Mouse (Mus musculus): ENCODE measurements at regions not wholly inside any gene's neighbourhood (a gene's known extent, or its start where the extent isn't known, plus 50 kb on each side); places are given as distances from the start of the nearest gene placed in this dataset.
A peak's percentile ranks its signal among the peaks of the same experiment; 100 is the strongest.

- no peak for DNase-seq (ENCODE audit: low spot score in 2 of 2)
Measured at GRCm38 (mm10) chr8:115481136-115481535, 226.5 kb downstream of the Maf start.

- DNase-seq (ENCODE audit: low spot score in 2 of 2), result no peak
Measured at GRCm38 (mm10) chr8:115478406-115479060, 229.1 kb downstream of the Maf start.

- DNase-seq (ENCODE audit: low spot score in 2 of 2), result no peak
Measured at GRCm38 (mm10) chr8:115476071-115476470, 231.5 kb downstream of the Maf start.

- no peak for DNase-seq (ENCODE audit: low spot score in 2 of 2)
Measured at GRCm38 (mm10) chr8:115475156-115475555, 232.4 kb downstream of the Maf start.

GRCm38 (mm10) chr8:115473974-115474373 lies 233.6 kb downstream of the Maf start:
- no peak for DNase-seq (ENCODE audit: low spot score in 2 of 2)

- peak in 1 of 2 experiments; percentile 23 for DNase-seq (ENCODE audit: low spot score in 2 of 2)
Measured at GRCm38 (mm10) chr8:115466553-115466952, 241.0 kb downstream of the Maf start.

- no peak for DNase-seq (ENCODE audit: low spot score in 2 of 2)
Measured at GRCm38 (mm10) chr8:115466122-115466521, 241.5 kb downstream of the Maf start.

GRCm38 (mm10) chr8:115462657-115463056 lies 244.9 kb downstream of the Maf start:
- DNase-seq (ENCODE audit: low spot score in 2 of 2), result no peak

GRCm38 (mm10) chr8:115458119-115458518 lies 249.5 kb downstream of the Maf start:
- no peak for DNase-seq (ENCODE audit: low spot score in 2 of 2)

- DNase-seq (ENCODE audit: low spot score in 2 of 2), result no peak
Measured at GRCm38 (mm10) chr8:115450789-115451188, 256.8 kb downstream of the Maf start.

- DNase-seq (ENCODE audit: low spot score in 2 of 2), result no peak
Measured at GRCm38 (mm10) chr8:115448367-115448766, 259.2 kb downstream of the Maf start.

- DNase-seq (ENCODE audit: low spot score in 2 of 2), result no peak
Measured at GRCm38 (mm10) chr8:115444519-115444918, 263.1 kb downstream of the Maf start.

GRCm38 (mm10) chr8:115441943-115442550 lies 265.5 kb downstream of the Maf start:
- no peak for DNase-seq (ENCODE audit: low spot score in 2 of 2)

- no peak for DNase-seq (ENCODE audit: low spot score in 2 of 2)
Measured at GRCm38 (mm10) chr8:115441323-115441722, 266.3 kb downstream of the Maf start.

GRCm38 (mm10) chr8:115440151-115440550 lies 267.4 kb downstream of the Maf start:
- no peak for DNase-seq (ENCODE audit: low spot score in 2 of 2)

- no peak for DNase-seq (ENCODE audit: low spot score in 2 of 2)
Measured at GRCm38 (mm10) chr8:115439512-115439911, 268.1 kb downstream of the Maf start.

- no peak for DNase-seq (ENCODE audit: low spot score in 2 of 2)
Measured at GRCm38 (mm10) chr8:115437956-115438355, 269.6 kb downstream of the Maf start.

GRCm38 (mm10) chr8:115436356-115436721 lies 271.3 kb downstream of the Maf start:
- DNase-seq (ENCODE audit: low spot score in 2 of 2), result no peak

GRCm38 (mm10) chr8:115435720-115436355 lies 271.8 kb downstream of the Maf start:
- DNase-seq (ENCODE audit: low spot score in 2 of 2), result no peak

- no peak for DNase-seq (ENCODE audit: low spot score in 2 of 2)
Measured at GRCm38 (mm10) chr8:115432396-115433040, 275.1 kb downstream of the Maf start.

GRCm38 (mm10) chr8:115430793-115431192 lies 276.8 kb downstream of the Maf start:
- DNase-seq (ENCODE audit: low spot score in 2 of 2), result no peak

- no peak for DNase-seq (ENCODE audit: low spot score in 2 of 2)
Measured at GRCm38 (mm10) chr8:115429291-115429883, 278.2 kb downstream of the Maf start.
